Mouse (Mus musculus) heart, embryonic 14.5 days (tissue): Measurements from ENCODE around the gene P2ry13. TPM values are rescaled to one million over a fixed set of nuclear protein-coding genes. Genes with fewer than 3 reads are reported as not detected.

ENCODE experiments used
- polyA plus RNA-seq: library from polyadenylated mRNA; unstranded; fragments of >200 nt; fragmentation: Nextera tagmentation; extraction: Ambion mirVana; gene quantifications from 2 replicates; pipeline ENCODE4 v1.2.1, GENCODE M21; 2014

Gene P2ry13
- polyA plus RNA-seq, 1 experiment from 2014 or later, result 0.78 TPM

Other genes starting within 250 kb of the P2ry13 start
- gene Med12l, start 205.1 kb downstream of the P2ry13 start, polyA plus RNA-seq, result 4.2 and 4.6 TPM in 2 replicates
- gene Gpr171, start 109.1 kb downstream of the P2ry13 start, polyA plus RNA-seq, result 1.1 and 1.2 TPM in 2 replicates
- 2.1 and 2.5 TPM in 2 replicates for gene P2ry14, start 57.3 kb downstream of the P2ry13 start, polyA plus RNA-seq
- not detected in 2 replicates for gene Gpr87, start 15.8 kb downstream of the P2ry13 start, polyA plus RNA-seq
- 0.96 and 1.2 TPM in 2 replicates for gene P2ry12, start 52.0 kb upstream of the P2ry13 start, polyA plus RNA-seq
- gene Igsf10, start 133.5 kb upstream of the P2ry13 start, polyA plus RNA-seq, result 2.5 and 3.0 TPM in 2 replicates